9 mouse cellular contexts compared by ENCODE assay signal in genomic region chr10:80774549-80774948, GRCm38 (mm10). TPM values are rescaled to one million over a fixed set of nuclear protein-coding genes. Genes with fewer than 3 reads are reported as not detected.
DNase-seq lines count a peak whose midpoint lies in the region; ATAC-seq and TF ChIP-seq lines count a peak whose summit lies in the region.
"Had no signal": no experiment of that assay in that cellular context is flagged by ENCODE, and none has a peak within 500 bp of the region (broad histone marks: within the 10 kb centered on the region; RNA-seq: fewer than 3 reads in every experiment).

No protein-coding gene starts in this region.

- peak; percentile 87 for TF ChIP-seq CTCF in G1E (IDR thresholded peaks at IDR 0.05; ENCODE audit: low read depth, low read length)
- peak; percentile 99 for TF ChIP-seq CTCF in layer of hippocampus, adult 2 months (conservative IDR thresholded peaks at IDR 0.05)

- H3K9me3 ChIP-seq in G1E (replicated peaks): no peaks in the 10 kb centered on the region
- no peaks in the 10 kb centered on the region for H3K9me3 ChIP-seq in forebrain, embryonic 16.5 days (ENCODE audit: control insufficient read depth, low read length)
- H3K9me3 ChIP-seq in neural tube, embryonic 15.5 days (replicated peaks): no peaks in the 10 kb centered on the region
- H3K9me3 ChIP-seq: midbrain, embryonic 12.5 days had no signal

- intact Hi-C loops in heart, postnatal 25 days (cut with DNase I): loop anchor here (1.0 to 2.0 kb wide), 3 partner anchors 18 to 27 kb away; no protein-coding TSS in a partner anchor

- no peak overlapping the region for H3K4me2 ChIP-seq in forebrain, embryonic 16.5 days (ENCODE audit: low read length)
- H3K4me2 ChIP-seq in neural tube, embryonic 15.5 days: no peak overlapping the region
- H3K4me2 ChIP-seq: midbrain, embryonic 12.5 days had no signal

- peaks cover 20% of the 10 kb centered on the region; the same call in 1 of the 2 replicates for H3K4me1 ChIP-seq in G1E (ENCODE audit: insufficient read depth, low read depth, low read length)
- peaks cover 7% of the 10 kb centered on the region for H3K4me1 ChIP-seq in forebrain, embryonic 16.5 days (replicated peaks; ENCODE audit: control insufficient read depth, insufficient read depth, low read length)
- 0 out of 2 replicates have a peak, but pooled peaks cover 6% of the 10 kb centered on the region for H3K4me1 ChIP-seq in neural tube, embryonic 15.5 days
- H3K4me1 ChIP-seq: midbrain, embryonic 12.5 days had no signal

- H3K4me3 ChIP-seq in G1E (ENCODE audit: low read depth, low read length): no peak overlapping the region
- no peak overlapping the region for H3K4me3 ChIP-seq in forebrain, embryonic 16.5 days (replicated peaks; ENCODE audit: low read length)
- H3K4me3 ChIP-seq in layer of hippocampus, adult 2 months: no peak overlapping the region
- no peak overlapping the region for H3K4me3 ChIP-seq in neural tube, embryonic 15.5 days (replicated peaks)
- H3K4me3 ChIP-seq: midbrain, embryonic 12.5 days had no signal

- peak overlapping the region; percentile 77 for H3K27ac ChIP-seq in forebrain, embryonic 16.5 days (ENCODE audit: low read length)
- peak overlapping the region; percentile 87 for H3K27ac ChIP-seq in layer of hippocampus, adult 2 months
- H3K27ac ChIP-seq in neural tube, embryonic 15.5 days (replicated peaks): peak overlapping the region; percentile 37; the same call in 1 of the 2 replicates
- H3K27ac ChIP-seq: midbrain, embryonic 12.5 days had no signal

- H3K36me3 ChIP-seq in G1E (replicated peaks): peaks cover 100% of the 10 kb centered on the region
- H3K36me3 ChIP-seq in forebrain, embryonic 16.5 days (ENCODE audit: control insufficient read depth, insufficient read depth): peaks cover 45% of the 10 kb centered on the region
- peaks cover 98% of the 10 kb centered on the region for H3K36me3 ChIP-seq in neural tube, embryonic 15.5 days

- no peaks in the 10 kb centered on the region for H3K27me3 ChIP-seq in G1E (ENCODE audit: insufficient read depth, low read length)
- H3K27me3 ChIP-seq in forebrain, embryonic 16.5 days (replicated peaks; ENCODE audit: control insufficient read depth, insufficient read depth, low read length): no peaks in the 10 kb centered on the region
- no peaks in the 10 kb centered on the region for H3K27me3 ChIP-seq in neural tube, embryonic 15.5 days (replicated peaks)
- H3K27me3 ChIP-seq: midbrain, embryonic 12.5 days had no signal

- DNase-seq in G1E (ENCODE audit: low spot score): no peak
- DNase-seq in cerebellum, adult 11-12 months: peak; percentile 97
- peak; percentile 63 for DNase-seq in heart, postnatal 25 days (ENCODE audit: low spot score)
- peak; percentile 94 for DNase-seq in layer of hippocampus, adult 2 months (ENCODE audit: low spot score in 2 of 2)
- DNase-seq in lung, adult 18-20 months: peak; percentile 65 to 70
- DNase-seq in testis, postnatal 10 days (ENCODE audit: low spot score): peak; percentile 87

- 47% methylated on average over 2 of the region's 2 CpGs for WGBS in forebrain, embryonic 16.5 days
- 64% methylated on average over 2 of the region's 2 CpGs for WGBS in neural tube, embryonic 15.5 days

- ATAC-seq in G1E (ENCODE audit: extremely low read depth, insufficient number of reproducible peaks, low FRiP score, poor library complexity, severe bottlenecking): no peak
- peak; percentile 89 for ATAC-seq in forebrain, embryonic 16.5 days
- peak; percentile 61; the same call in 1 of the 2 replicates for ATAC-seq in neural tube, embryonic 15.5 days (ENCODE audit: low FRiP score)

- peak overlapping the region; percentile 14; the same call in 1 of the 2 replicates for H3K9ac ChIP-seq in forebrain, embryonic 16.5 days (replicated peaks; ENCODE audit: low read depth, low read length)
- H3K9ac ChIP-seq in neural tube, embryonic 15.5 days (replicated peaks): 0 out of 2 replicates have a peak overlapping the region, but pooled peaks have one; percentile 3
- H3K9ac ChIP-seq: midbrain, embryonic 12.5 days had no signal

RNA-seq across cellular contexts. Expression of gene Dot1l, which starts 19.5 kb away (rescaled TPM):
- total RNA-seq in G1E (2014; fragmentation: Nextera tagmentation) (95.3 and 105 TPM in 2 replicates), G1E (2017) (8.7 and 9.0 TPM in 2 replicates)
- polyA plus RNA-seq in G1E (2012): 118 and 121 TPM in 2 replicates
- 17.4 and 22.5 TPM in 2 replicates for polyA plus RNA-seq in forebrain, embryonic 16.5 days (2015; fragmentation: Nextera tagmentation; extraction: Ambion mirVana)
- 10 to 100 TPM; 31.2 to 31.4 TPM for total RNA-seq in heart, postnatal 25 days (2021)
- total RNA-seq in layer of hippocampus, adult 2 months (2021): 10 to 100 TPM; 52.0 to 63.6 TPM
- polyA plus RNA-seq in neural tube, embryonic 15.5 days (2015; fragmentation: Nextera tagmentation; extraction: Ambion mirVana): 19.3 and 20.3 TPM in 2 replicates

RNA-seq across cellular contexts. Expression of gene Sf3a2, which starts 23.4 kb away (rescaled TPM):
- 142 and 172 TPM in 2 replicates for total RNA-seq in G1E (2014; fragmentation: Nextera tagmentation)
- 8.7 and 9.9 TPM in 2 replicates for total RNA-seq in G1E (2017)
- 652 and 920 TPM in 2 replicates for polyA plus RNA-seq in G1E (2012)
- polyA plus RNA-seq in forebrain, embryonic 16.5 days (2015; fragmentation: Nextera tagmentation; extraction: Ambion mirVana): 62.6 and 65.1 TPM in 2 replicates
- total RNA-seq in heart, postnatal 25 days (2021): 10 to 100 TPM; 29.6 to 29.9 TPM
- total RNA-seq in layer of hippocampus, adult 2 months (2021): 10 to 100 TPM; 51.7 to 55.1 TPM
- 53.3 and 59.8 TPM in 2 replicates for polyA plus RNA-seq in neural tube, embryonic 15.5 days (2015; fragmentation: Nextera tagmentation; extraction: Ambion mirVana)

RNA-seq across cellular contexts. Expression of gene Plekhj1, which starts 23.9 kb away (rescaled TPM):
- 122 and 192 TPM in 2 replicates for total RNA-seq in G1E (2014; fragmentation: Nextera tagmentation)
- 58.1 and 68.0 TPM in 2 replicates for total RNA-seq in G1E (2017)
- polyA plus RNA-seq in G1E (2012): 285 and 325 TPM in 2 replicates
- 129 and 143 TPM in 2 replicates for polyA plus RNA-seq in forebrain, embryonic 16.5 days (2015; fragmentation: Nextera tagmentation; extraction: Ambion mirVana)
- total RNA-seq in heart, postnatal 25 days (2021): 10 to 100 TPM; 27.4 to 29.7 TPM
- total RNA-seq in layer of hippocampus, adult 2 months (2021): 10 to 100 TPM; 68.4 to 76.3 TPM
- 135 and 146 TPM in 2 replicates for polyA plus RNA-seq in neural tube, embryonic 15.5 days (2015; fragmentation: Nextera tagmentation; extraction: Ambion mirVana)

RNA-seq across cellular contexts. Expression of gene Amh, which starts 30.5 kb away (rescaled TPM):
- 1.7 and 1.8 TPM in 2 replicates for total RNA-seq in G1E (2014; fragmentation: Nextera tagmentation)
- 0.17 and 0.27 TPM in 2 replicates for total RNA-seq in G1E (2017)
- 1.6 and 1.8 TPM in 2 replicates for polyA plus RNA-seq in G1E (2012)
- 0.15 TPM in 1 of 2 replicates, not detected in the other for polyA plus RNA-seq in forebrain, embryonic 16.5 days (2015; fragmentation: Nextera tagmentation; extraction: Ambion mirVana)
- total RNA-seq in heart, postnatal 25 days (2021): under 1 TPM; 0.39 TPM
- 1 to 10 TPM; 2.7 to 5.3 TPM for total RNA-seq in layer of hippocampus, adult 2 months (2021)
- not detected in 2 replicates for polyA plus RNA-seq in neural tube, embryonic 15.5 days (2015; fragmentation: Nextera tagmentation; extraction: Ambion mirVana)

RNA-seq across cellular contexts. Expression of gene Ap3d1, which starts 32.5 kb away (rescaled TPM):
- total RNA-seq in G1E (2014; fragmentation: Nextera tagmentation) (121 and 133 TPM in 2 replicates), G1E (2017) (72.3 and 88.3 TPM in 2 replicates)
- 37.4 and 39.4 TPM in 2 replicates for polyA plus RNA-seq in G1E (2012)
- 101 and 102 TPM in 2 replicates for polyA plus RNA-seq in forebrain, embryonic 16.5 days (2015; fragmentation: Nextera tagmentation; extraction: Ambion mirVana)
- 10 to 100 TPM; 39.8 to 44.2 TPM for total RNA-seq in heart, postnatal 25 days (2021)
- 100 to 1,000 TPM; 145 to 153 TPM for total RNA-seq in layer of hippocampus, adult 2 months (2021)
- polyA plus RNA-seq in neural tube, embryonic 15.5 days (2015; fragmentation: Nextera tagmentation; extraction: Ambion mirVana): 108 and 115 TPM in 2 replicates

Comparison
In these comparisons a context has a peak if more than half of its experiments do, and no peak if none do; other contexts are left out.
1. H3K27ac ChIP-seq: peak in every context shown above with its lines; median percentile 87 in layer of hippocampus, adult 2 months; 77 in forebrain, embryonic 16.5 days; 37 in neural tube, embryonic 15.5 days.